ENCODE assay signal across 9 mouse cellular contexts in the genomic region with DNA sequence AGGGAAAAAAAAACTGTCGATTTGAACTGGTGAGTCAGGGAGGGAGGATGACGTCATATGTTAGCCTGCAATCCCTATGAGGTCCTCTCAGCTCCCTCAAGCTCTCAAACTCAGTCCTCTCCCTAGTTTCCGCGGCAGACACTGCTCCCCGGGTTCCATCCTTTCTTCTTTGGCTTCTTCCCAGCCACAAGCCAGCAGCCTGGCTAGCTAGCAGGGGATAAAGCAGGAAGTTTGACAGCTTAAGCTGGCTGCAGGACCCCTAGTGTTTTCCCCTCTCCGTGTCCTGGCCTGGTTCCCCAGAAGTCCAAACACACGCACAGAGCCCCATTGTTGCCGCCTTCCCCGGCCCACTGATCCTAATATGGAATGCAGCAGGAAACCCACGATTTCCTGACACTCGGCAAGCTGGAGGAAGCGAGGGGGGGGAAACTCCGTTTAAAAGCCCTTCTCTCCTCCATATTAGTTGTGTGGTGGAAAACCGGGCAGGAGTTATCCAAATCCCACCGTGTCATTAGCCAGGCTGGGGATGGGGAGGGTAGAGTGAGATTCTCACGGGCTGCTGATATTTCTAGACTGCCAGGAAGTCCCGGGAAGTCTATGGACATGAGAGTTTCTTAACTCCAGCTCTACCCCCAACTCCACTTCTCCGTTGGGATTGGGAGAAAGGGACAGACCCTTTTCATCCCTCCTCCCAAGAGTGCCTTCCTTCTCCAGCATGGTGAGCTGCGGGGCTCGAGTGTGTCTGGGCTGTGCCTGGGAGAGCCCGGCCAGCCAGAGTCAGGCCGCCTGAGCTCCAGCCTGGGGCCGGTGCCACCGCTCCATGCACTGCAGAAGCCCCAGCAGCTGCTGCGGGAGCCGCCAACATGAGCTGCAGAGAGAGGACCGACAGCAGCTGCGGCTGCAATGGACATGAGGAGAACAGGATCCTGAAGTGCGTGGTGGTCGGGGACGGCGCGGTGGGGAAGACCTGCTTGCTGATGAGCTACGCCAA. TPM values are rescaled to one million over a fixed set of nuclear protein-coding genes. Genes with fewer than 3 reads are reported as not detected.
DNase-seq lines count a peak whose midpoint lies in the region; ATAC-seq and TF ChIP-seq lines count a peak whose summit lies in the region.
"Had no signal": no experiment of that assay in that cellular context is flagged by ENCODE, and none has a peak within 500 bp of the region (broad histone marks: within the 10 kb centered on the region; RNA-seq: fewer than 3 reads in every experiment).

A gene (plus strand): TSS at position 362 of the 991 bp plus-strand sequence.

- DNase-seq in 3134 (ENCODE audit: extremely low read depth, insufficient read length, low spot score): peak; percentile 82
- DNase-seq in heart, adult 9 months (ENCODE audit: low spot score in 2 of 2): peak; percentile 91
- peak; percentile 49 to 55 for DNase-seq in kidney, adult 8-10 months
- peak; percentile 77 for DNase-seq in limb, embryonic 11.5 days (ENCODE audit: low spot score)
- peak; percentile 97 for DNase-seq in midbrain, embryonic 11.5 days (ENCODE audit: low spot score, missing footprints)

- peaks cover 24% of the 10 kb centered on the region for H3K4me1 ChIP-seq in bone marrow macrophage, adult 2 months (ENCODE audit: control insufficient read depth, insufficient read depth, low read length)
- peaks cover 6% of the 10 kb centered on the region; the same call in 1 of the 2 replicates for H3K4me1 ChIP-seq in embryonic fibroblast, embryonic 13.5 days (ENCODE audit: control insufficient read depth, insufficient read depth, low read length)
- H3K4me1 ChIP-seq in limb, embryonic 11.5 days (ENCODE audit: control insufficient read depth, insufficient read depth, low read length): peaks cover 3% of the 10 kb centered on the region
- peaks cover 6% of the 10 kb centered on the region; the same call in 1 of the 2 replicates for H3K4me1 ChIP-seq in midbrain, embryonic 11.5 days (ENCODE audit: control insufficient read depth, insufficient read depth, low read length)
- no peaks in the 10 kb centered on the region for H3K4me1 ChIP-seq in stomach, embryonic 15.5 days

- whole genome bisulfite sequencing in limb, embryonic 11.5 days: under 1% methylated on average over 34 of the region's 34 CpGs
- under 1% methylated on average over 34 of the region's 34 CpGs for WGBS in midbrain, embryonic 11.5 days
- under 1% methylated on average over 34 of the region's 34 CpGs for WGBS in stomach, embryonic 15.5 days

- no peaks in the 10 kb centered on the region for H3K36me3 ChIP-seq in limb, embryonic 11.5 days (ENCODE audit: control insufficient read depth, insufficient read depth, low read length)
- no peaks in the 10 kb centered on the region for H3K36me3 ChIP-seq in midbrain, embryonic 11.5 days (ENCODE audit: control insufficient read depth, insufficient read depth, low read length)
- H3K36me3 ChIP-seq in stomach, embryonic 15.5 days: no peaks in the 10 kb centered on the region
- H3K36me3 ChIP-seq: G1E had no signal

- H3K4me2 ChIP-seq in limb, embryonic 11.5 days (ENCODE audit: low read depth, severe bottlenecking): peak within 1 kb of the TSS; percentile 90
- H3K4me2 ChIP-seq in midbrain, embryonic 11.5 days: peak within 1 kb of the TSS; percentile 66
- peak within 1 kb of the TSS; percentile 80 for H3K4me2 ChIP-seq in stomach, embryonic 15.5 days

- H3K9ac ChIP-seq in limb, embryonic 11.5 days (ENCODE audit: low read length): peak within 1 kb of the TSS; percentile 67
- H3K9ac ChIP-seq in midbrain, embryonic 11.5 days (ENCODE audit: low read length): peak within 1 kb of the TSS; percentile 75
- H3K9ac ChIP-seq in stomach, embryonic 15.5 days: peak within 1 kb of the TSS; percentile 50

- H3K9me3 ChIP-seq in limb, embryonic 11.5 days (ENCODE audit: control insufficient read depth, low read length): no peaks in the 10 kb centered on the region
- no peaks in the 10 kb centered on the region for H3K9me3 ChIP-seq in midbrain, embryonic 11.5 days (ENCODE audit: control insufficient read depth, low read length)
- H3K9me3 ChIP-seq in stomach, embryonic 15.5 days: no peaks in the 10 kb centered on the region
- H3K9me3 ChIP-seq: G1E had no signal

- H3K4me3 ChIP-seq in bone marrow macrophage, adult 2 months (ENCODE audit: insufficient read depth, low read length): peak within 1 kb of the TSS; percentile 48
- H3K4me3 ChIP-seq in embryonic fibroblast, embryonic 13.5 days (ENCODE audit: insufficient read depth, low read length): peak within 1 kb of the TSS; percentile 97
- H3K4me3 ChIP-seq in limb, embryonic 11.5 days (ENCODE audit: low read depth, low read length): peak within 1 kb of the TSS; percentile 53
- peak within 1 kb of the TSS; percentile 40 for H3K4me3 ChIP-seq in midbrain, embryonic 11.5 days (ENCODE audit: low read depth, low read length)
- H3K4me3 ChIP-seq in stomach, embryonic 15.5 days (replicated peaks): peak within 1 kb of the TSS; percentile 60

- TF ChIP-seq POLR2A in bone marrow macrophage, adult 2 months (IDR thresholded peaks at IDR 0.05; ENCODE audit: borderline replicate concordance, low read depth, low read length): no peak
- peak; percentile 60 for TF ChIP-seq POLR2A in embryonic fibroblast, embryonic 13.5 days (IDR thresholded peaks at IDR 0.05; ENCODE audit: low read depth, low read length)

- peak; percentile 88 for ATAC-seq in limb, embryonic 11.5 days (ENCODE audit: insufficient number of reproducible peaks, low FRiP score, low TSS enrichment, low read depth)
- ATAC-seq in midbrain, embryonic 11.5 days (ENCODE audit: low FRiP score): peak; percentile 88
- peak; percentile 82 for ATAC-seq in stomach, embryonic 15.5 days (ENCODE audit: insufficient read depth, low FRiP score, low read depth)

- no peaks in the 10 kb centered on the region for H3K27me3 ChIP-seq in limb, embryonic 11.5 days (ENCODE audit: control insufficient read depth, insufficient read depth, low read length)
- no peaks in the 10 kb centered on the region for H3K27me3 ChIP-seq in midbrain, embryonic 11.5 days (ENCODE audit: control insufficient read depth, insufficient read depth, low read length)
- no peaks in the 10 kb centered on the region for H3K27me3 ChIP-seq in stomach, embryonic 15.5 days (replicated peaks)

- H3K27ac ChIP-seq in bone marrow macrophage, adult 2 months (ENCODE audit: insufficient read depth, low read depth, low read length): peak within 1 kb of the TSS; percentile 68
- H3K27ac ChIP-seq in embryonic fibroblast, embryonic 13.5 days (ENCODE audit: insufficient read depth, low read length): peak within 1 kb of the TSS; percentile 89
- H3K27ac ChIP-seq in limb, embryonic 11.5 days (replicated peaks; ENCODE audit: low read depth, low read length): peak within 1 kb of the TSS; percentile 83
- H3K27ac ChIP-seq in midbrain, embryonic 11.5 days (ENCODE audit: low read depth, low read length): no peak within 1 kb of the TSS; the same call in 1 of the 2 replicates
- H3K27ac ChIP-seq in stomach, embryonic 15.5 days: peak within 1 kb of the TSS; percentile 97

- no peak for TF ChIP-seq CTCF in bone marrow macrophage, adult 2 months (IDR thresholded peaks at IDR 0.05; ENCODE audit: low read depth, low read length)
- no peak for TF ChIP-seq CTCF in embryonic fibroblast, embryonic 13.5 days (IDR thresholded peaks at IDR 0.05; ENCODE audit: borderline replicate concordance, insufficient read depth, low read length)

RNA-seq across cellular contexts. Expression of the gene that starts here (rescaled TPM):
- 9.0 and 10.9 TPM in 2 replicates for polyA plus RNA-seq in bone marrow macrophage, adult 2 months (2012; ENCODE audit: insufficient read depth, insufficient read length, missing spikeins)
- polyA plus RNA-seq in embryonic fibroblast, embryonic 13.5 days (2011; ENCODE audit: insufficient read length, low read depth, missing spikeins): 72.7 and 81.9 TPM in 2 replicates
- 29.2 and 32.7 TPM in 2 replicates for polyA plus RNA-seq in limb, embryonic 11.5 days (2014; fragmentation: Nextera tagmentation; extraction: Ambion mirVana)
- polyA plus RNA-seq in midbrain, embryonic 11.5 days (2014; fragmentation: Nextera tagmentation; extraction: Ambion mirVana): 24.8 TPM in 2 replicates
- 59.1 and 61.4 TPM in 2 replicates for polyA plus RNA-seq in stomach, embryonic 15.5 days (2015; fragmentation: Nextera tagmentation; extraction: Ambion mirVana)
- polyA plus RNA-seq: G1E had no signal

Comparison
In these comparisons a context has a peak if more than half of its experiments do, and no peak if none do; other contexts are left out.
1. H3K4me3 ChIP-seq: peak in every context shown above with its lines; median percentile 97 in embryonic fibroblast, embryonic 13.5 days; 60 in stomach, embryonic 15.5 days; 53 in limb, embryonic 11.5 days; 48 in bone marrow macrophage, adult 2 months; 40 in midbrain, embryonic 11.5 days.